Mouse (Mus musculus) ES-Bruce4 (cell line): ENCODE measurements around the gene Cyp46a1.

Experiments
- CTCF ChIP-seq: IDR thresholded peaks from one replicate; pipeline ENCODE4 v1.8.1; 2011; ENCODE audit warnings: low read depth, low read length
- EP300 ChIP-seq: IDR thresholded peaks from 2 replicates; pipeline ENCODE4 v1.6.1; 2011; ENCODE audit warnings: low read depth, low read length; ENCODE audit not compliant: insufficient read depth
- POLR2A ChIP-seq: IDR thresholded peaks from one replicate; pipeline ENCODE4 v1.8.1; 2011; ENCODE audit warnings: low read length; ENCODE audit not compliant: insufficient read depth

DNA sequence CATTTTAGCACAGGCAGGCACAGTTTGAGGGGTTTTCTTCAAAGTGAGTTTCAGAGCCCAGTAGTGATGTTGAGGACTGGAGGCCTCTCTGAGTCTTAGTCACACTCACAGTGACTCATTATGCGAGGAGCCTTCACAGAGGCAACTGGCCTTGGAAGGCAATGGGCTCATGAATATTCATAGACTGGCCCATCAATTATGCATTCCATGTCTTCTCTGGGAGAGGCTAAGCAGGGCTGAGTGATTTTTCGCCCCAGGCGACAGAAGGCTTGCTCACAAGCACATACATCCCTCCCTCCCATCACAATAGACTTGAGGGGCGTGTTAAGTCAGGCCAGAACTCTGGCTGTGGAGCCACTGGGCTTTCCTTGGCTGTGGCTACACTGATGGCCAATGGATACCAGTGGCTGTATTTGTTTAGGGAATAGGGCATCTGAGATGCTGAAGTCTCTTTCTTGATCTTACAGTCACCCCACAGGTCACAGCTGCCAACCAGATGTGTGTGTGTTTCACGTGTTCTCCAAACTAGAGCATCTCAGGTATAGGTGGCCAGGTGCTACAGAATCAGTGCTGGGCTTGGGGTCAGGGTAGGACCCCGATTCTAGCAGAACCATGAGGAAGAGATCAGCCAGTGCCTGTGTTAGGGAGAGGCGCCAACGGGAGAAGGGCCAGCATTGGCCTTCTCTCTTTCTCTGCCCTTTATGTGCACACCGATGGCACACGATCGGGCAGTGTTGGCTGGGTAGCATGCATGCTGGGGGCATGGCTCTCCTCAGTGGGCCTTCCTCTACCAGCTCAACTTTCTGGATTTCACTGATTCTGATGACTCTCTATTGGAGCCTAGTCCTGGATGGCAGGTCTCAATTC is 62.1 kb downstream of the Cyp46a1 start:
- TF ChIP-seq CTCF = no peak
- no peak for TF ChIP-seq POLR2A
- TF ChIP-seq EP300 = no peak
